Mouse (Mus musculus) thymus, adult 2 months (tissue): ENCODE results near the gene Ptn. TPM values are rescaled to one million over a fixed set of nuclear protein-coding genes. Genes with fewer than 3 reads are reported as not detected.

ENCODE experiments used
- DNase-seq: peaks from one replicate; pipeline ENCODE4 v3.0.0; 2021
- H3K27ac ChIP-seq: fragments of 200-500 bp; 2 replicates; pipeline ENCODE4 v1.5.1; 2012; ENCODE audit warnings: low read length, control low read depth; ENCODE audit not compliant: control insufficient read depth, insufficient read depth
- H3K27me3 ChIP-seq: fragments of 200-500 bp; 2 replicates; pipeline ENCODE4 v1.6.1; 2012; ENCODE audit warnings: mild to moderate bottlenecking, low read length, moderate library complexity, mixed read lengths; ENCODE audit not compliant: control insufficient read depth, insufficient read depth
- H3K36me3 ChIP-seq: fragments of 200-500 bp; 2 replicates; pipeline ENCODE4 v1.6.1; 2012; ENCODE audit warnings: mild to moderate bottlenecking, low read length, moderate library complexity; ENCODE audit not compliant: control insufficient read depth, insufficient read depth
- H3K4me1 ChIP-seq: fragments of 200-500 bp; replicated peaks from 2 replicates; pipeline ENCODE4 v1.6.1; 2012; ENCODE audit warnings: low read length; ENCODE audit not compliant: control insufficient read depth, insufficient read depth
- H3K4me3 ChIP-seq: fragments of 200-500 bp; 2 replicates; pipeline ENCODE4 v1.5.1; 2012; ENCODE audit warnings: mild to moderate bottlenecking, low read length, control low read depth, moderate library complexity; ENCODE audit not compliant: control insufficient read depth, insufficient read depth
- CTCF ChIP-seq: fragments of 200-500 bp; IDR thresholded peaks from 2 replicates; pipeline ENCODE4 v1.5.1; 2012; ENCODE audit warnings: mild to moderate bottlenecking, control low read depth, low read length, moderate library complexity, borderline replicate concordance; ENCODE audit not compliant: control insufficient read depth, poor library complexity, insufficient read depth; ENCODE audit errors: extremely low read depth
- POLR2A ChIP-seq: fragments of 200-500 bp; IDR thresholded peaks from 2 replicates; pipeline ENCODE4 v1.6.1; 2012; ENCODE audit warnings: mild to moderate bottlenecking, low read length, control low read depth, moderate library complexity; ENCODE audit not compliant: control insufficient read depth, poor library complexity, insufficient read depth; ENCODE audit errors: extremely low read depth
- WGBS: fragments of 180-500 bp; shearing (Covaris S2); methylation state at CpG from one replicate; pipeline ENCODE4 v1.1.7; 2018; 5-methylcytosine and 5-hydroxymethylcytosine counted together
- polyA plus RNA-seq: library from polyadenylated mRNA; depleted of rRNA; stranded (reverse); fragments of >200 nt; gene quantifications from 2 replicates; pipeline ENCODE4 v1.2.3, GENCODE M21; 2012

The Ptn gene
- polyA plus RNA-seq, 1 experiment = 2.9 TPM

DNA sequence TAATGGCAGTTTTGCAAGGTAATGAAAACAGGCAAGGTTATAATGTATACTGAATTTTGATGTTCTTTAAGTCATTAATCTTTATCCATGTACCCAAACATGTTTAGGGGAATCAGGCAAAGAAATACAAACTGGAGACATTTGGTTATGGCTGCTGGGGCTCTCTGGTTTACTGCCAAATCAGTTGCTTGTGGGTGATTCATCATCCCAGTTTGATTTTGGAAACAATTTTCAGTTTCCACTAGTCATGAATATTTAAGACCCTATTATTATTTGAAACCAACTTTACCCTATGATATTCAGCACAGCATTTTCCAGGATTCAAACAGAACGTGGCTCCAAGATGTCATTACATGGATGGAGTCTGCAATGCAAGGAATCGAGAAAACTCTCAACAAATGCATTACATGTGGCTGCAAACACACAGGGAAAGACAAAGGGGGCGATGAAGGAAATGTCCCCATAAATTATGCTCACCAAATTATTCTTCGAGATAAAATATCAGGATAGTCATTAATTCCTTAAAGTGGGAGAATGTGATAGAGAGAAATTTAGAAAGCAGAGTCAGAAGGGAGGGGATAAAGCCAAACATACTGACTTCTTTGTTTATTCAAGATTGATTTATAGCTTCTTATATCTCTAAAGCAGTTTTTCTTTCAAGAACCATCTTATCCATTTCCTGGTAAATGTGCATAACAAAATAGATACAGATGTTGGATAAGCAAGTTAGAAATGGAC, 8.4 kb upstream of the Ptn start:
- Histone ChIP-seq H3K4me3 (no peak overlapping the region), H3K4me1 (no peaks in the 10 kb centered on the region), H3K36me3 (no peaks in the 10 kb centered on the region), H3K27ac (no peak overlapping the region), H3K27me3 (no peaks in the 10 kb centered on the region)
- TF ChIP-seq POLR2A = no peak
- 86% methylated on average over 4 of the region's 4 CpGs for WGBS
- no peak for DNase-seq

- WGBS = 92% methylated on average over 3 of the region's 3 CpGs
These were observed 6.6 kb upstream of the Ptn start for GRCm38 (mm10) chr6:36816666-36817065.

DNA sequence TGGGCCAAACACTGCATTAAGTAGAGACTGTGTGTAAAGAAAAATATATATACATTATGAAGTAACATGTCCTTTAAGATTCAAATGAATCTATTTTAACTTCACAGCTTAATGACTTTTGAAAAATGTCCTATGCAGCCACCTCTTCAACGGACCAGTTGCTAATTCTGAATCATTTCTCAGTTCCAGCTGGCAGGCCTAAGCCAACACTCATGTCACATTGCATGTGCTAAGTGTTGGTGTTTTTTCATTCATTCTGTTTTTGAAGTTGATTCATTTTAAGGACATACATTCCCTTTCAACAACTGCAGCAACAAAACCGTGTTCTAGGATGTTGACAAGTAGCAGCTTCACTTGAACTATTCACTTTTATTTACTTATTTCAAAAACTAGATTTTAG, 6.0 kb upstream of the Ptn start:
- 83% methylated on average over 2 of the region's 2 CpGs for WGBS
- TF ChIP-seq POLR2A (no peak), CTCF (no peak)
- no peak for DNase-seq
- Histone ChIP-seq H3K27ac (no peak overlapping the region), H3K36me3 (no peaks in the 10 kb centered on the region), H3K4me3 (no peak overlapping the region), H3K27me3 (no peaks in the 10 kb centered on the region), H3K4me1 (no peaks in the 10 kb centered on the region)

More at GRCm38 (mm10) chr6:36816666-36817065, 6.6 kb upstream of the Ptn start:
- no peak overlapping the region for H3K4me3 ChIP-seq
- no peaks in the 10 kb centered on the region for H3K4me1 ChIP-seq
- no peak for DNase-seq
- TF ChIP-seq CTCF = no peak
- TF ChIP-seq POLR2A = no peak
- no peak overlapping the region for H3K27ac ChIP-seq
- no peaks in the 10 kb centered on the region for H3K27me3 ChIP-seq
- H3K36me3 ChIP-seq = no peaks in the 10 kb centered on the region

- H3K27me3 ChIP-seq = no peaks in the 10 kb centered on the region
- H3K4me3 ChIP-seq = no peak overlapping the region
- DNase-seq = no peak
- WGBS = 80% methylated on average over 7 of the region's 7 CpGs
- H3K4me1 ChIP-seq = no peaks in the 10 kb centered on the region
- TF ChIP-seq CTCF (no peak), POLR2A (no peak)
- no peaks in the 10 kb centered on the region for H3K36me3 ChIP-seq
- H3K27ac ChIP-seq = no peak overlapping the region
These were observed 2.9 kb upstream of the Ptn start for GRCm38 (mm10) chr6:36812666-36813515.

GRCm38 (mm10) chr6:36810448-36810847, 428 bp upstream of the Ptn start:
- no peak for TF ChIP-seq CTCF
- TF ChIP-seq POLR2A = no peak
- Histone ChIP-seq H3K4me1 (no peaks in the 10 kb centered on the region), H3K4me3 (no peak overlapping the region), H3K36me3 (no peaks in the 10 kb centered on the region), H3K27me3 (no peaks in the 10 kb centered on the region), H3K27ac (no peak overlapping the region)
- DNase-seq = no peak
- 36% methylated on average over 5 of the region's 5 CpGs for WGBS

DNA sequence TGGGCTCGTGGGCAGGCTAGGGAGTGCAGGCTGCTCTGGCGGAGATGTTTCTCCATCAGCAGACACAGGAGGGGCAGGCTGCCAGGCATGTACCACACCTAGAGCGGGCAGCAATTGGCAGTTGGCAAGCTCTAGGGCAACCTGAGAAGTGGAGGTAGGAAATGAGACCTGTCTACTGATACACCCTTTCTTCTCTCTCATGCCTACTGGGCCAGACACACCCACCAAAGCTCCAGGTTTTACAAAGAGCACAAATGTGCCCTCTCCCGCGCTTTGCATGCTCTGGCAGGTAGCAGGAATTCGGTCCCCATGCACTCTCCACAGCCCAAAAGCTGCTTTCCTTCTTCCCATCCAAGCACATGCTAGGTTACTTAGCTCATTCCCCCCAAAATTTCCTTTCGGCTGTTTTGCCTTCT, 701 bp downstream of the Ptn start:
- Histone ChIP-seq H3K4me1 (no peaks in the 10 kb centered on the region), H3K27ac (no peak overlapping the region), H3K4me3 (no peak overlapping the region), H3K36me3 (no peaks in the 10 kb centered on the region), H3K27me3 (no peaks in the 10 kb centered on the region)
- DNase-seq = no peak
- TF ChIP-seq POLR2A = no peak
- WGBS = 70% methylated on average over 7 of the region's 7 CpGs
